Mouse (Mus musculus): ENCODE measurements around the gene Adap2. TPM values are rescaled to one million over a fixed set of nuclear protein-coding genes. Genes with fewer than 3 reads are reported as not detected.
A peak's percentile ranks its signal among the peaks of the same experiment; 100 is the strongest.

Adap2 gene
- 4.2 and 4.3 TPM in 2 replicates for polyA plus RNA-seq (2015; fragmentation: Nextera tagmentation; extraction: Ambion mirVana)

GRCm38 (mm10) chr11:80153857-80154495, at the start of gene Adap2:
Gene Adap2, plus strand, starts transcription at chr11:80154105.
- Histone ChIP-seq H3K4me3 (peak within 1 kb of the TSS; percentile 39), H3K9me3 (no peaks in the 10 kb centered on the region), H3K27me3 (replicated peaks) (peaks cover 44% of the 10 kb centered on the region), H3K27ac (no peak within 1 kb of the TSS), H3K9ac (peak within 1 kb of the TSS; percentile 29), H3K36me3 (replicated peaks) (no peaks in the 10 kb centered on the region), H3K4me2 (peak within 1 kb of the TSS; percentile 56), H3K4me1 (peaks cover 8% of the 10 kb centered on the region; the same call in 1 of the 2 replicates)
- ATAC-seq (replicated peaks): no peak; the same call in 1 of the 2 replicates
- WGBS: 2% methylated on average over 47 of the region's 47 CpGs

GRCm38 (mm10) chr11:80104407-80104806, 49.5 kb upstream of the Adap2 start:
- H3K9ac ChIP-seq: no peak overlapping the region
- ATAC-seq (replicated peaks): no peak
- H3K27ac ChIP-seq: no peak overlapping the region
- H3K4me1 ChIP-seq: no peaks in the 10 kb centered on the region
- 76% methylated on average over 1 of the region's 1 CpGs for WGBS
- H3K9me3 ChIP-seq: no peaks in the 10 kb centered on the region
- H3K4me3 ChIP-seq: no peak overlapping the region
- H3K4me2 ChIP-seq: no peak overlapping the region
- peaks cover 9% of the 10 kb centered on the region for H3K36me3 ChIP-seq (replicated peaks)
- H3K27me3 ChIP-seq (replicated peaks): no peaks in the 10 kb centered on the region

- H3K4me1 ChIP-seq: no peaks in the 10 kb centered on the region
- H3K36me3 ChIP-seq (replicated peaks): peaks cover 21% of the 10 kb centered on the region
- H3K4me2 ChIP-seq: no peak overlapping the region
- no peak overlapping the region for H3K4me3 ChIP-seq
- no peaks in the 10 kb centered on the region for H3K27me3 ChIP-seq (replicated peaks)
- no peak for ATAC-seq (replicated peaks)
- H3K27ac ChIP-seq: no peak overlapping the region
- no peaks in the 10 kb centered on the region for H3K9me3 ChIP-seq
- no peak overlapping the region for H3K9ac ChIP-seq
- WGBS: 80% methylated on average over 1 of the region's 1 CpGs
Observed at GRCm38 (mm10) chr11:80116411-80116810, 37.5 kb upstream of the Adap2 start.

DNA sequence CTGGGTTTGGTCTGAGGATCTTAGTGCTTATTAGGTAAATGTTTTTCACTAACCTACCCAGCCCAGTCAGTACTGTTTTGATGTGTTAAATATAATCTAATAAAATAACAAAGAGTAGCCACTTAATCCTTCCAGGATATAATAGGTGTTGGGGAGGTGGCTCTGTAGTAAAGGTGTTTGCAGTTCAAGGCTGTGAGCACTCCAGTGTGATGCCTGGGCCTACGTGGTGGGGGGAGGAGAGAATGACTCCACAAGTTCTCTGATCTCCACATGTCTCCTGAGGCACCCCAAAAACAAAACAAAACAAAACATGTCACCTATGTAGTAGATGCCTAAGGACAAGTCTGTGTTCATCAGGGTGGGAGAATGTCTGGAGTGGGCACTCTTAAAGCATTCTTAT, 21.9 kb upstream of the Adap2 start:
- no peak overlapping the region for H3K27ac ChIP-seq
- H3K4me1 ChIP-seq: no peaks in the 10 kb centered on the region
- 66% methylated on average over 1 of the region's 1 CpGs for WGBS
- no peak overlapping the region for H3K4me2 ChIP-seq
- no peaks in the 10 kb centered on the region for H3K9me3 ChIP-seq
- no peak overlapping the region for H3K9ac ChIP-seq
- no peak for ATAC-seq (replicated peaks)
- no peak overlapping the region for H3K4me3 ChIP-seq
- no peaks in the 10 kb centered on the region for H3K27me3 ChIP-seq (replicated peaks)
- H3K36me3 ChIP-seq (replicated peaks): peaks cover 20% of the 10 kb centered on the region

GRCm38 (mm10) chr11:80134744-80135143, 19.2 kb upstream of the Adap2 start:
- WGBS: 76% methylated on average over 4 of the region's 4 CpGs
- Histone ChIP-seq H3K4me3 (no peak overlapping the region), H3K36me3 (replicated peaks) (peaks cover 17% of the 10 kb centered on the region), H3K9ac (no peak overlapping the region), H3K27me3 (replicated peaks) (no peaks in the 10 kb centered on the region), H3K4me2 (no peak overlapping the region), H3K4me1 (peaks cover 3% of the 10 kb centered on the region; the same call in 1 of the 2 replicates), H3K9me3 (no peaks in the 10 kb centered on the region), H3K27ac (no peak overlapping the region)
- ATAC-seq (replicated peaks): no peak

GRCm38 (mm10) chr11:80135954-80136683, 17.8 kb upstream of the Adap2 start:
- H3K4me2 ChIP-seq: no peak overlapping the region
- peaks cover 8% of the 10 kb centered on the region for H3K4me1 ChIP-seq
- no peaks in the 10 kb centered on the region for H3K9me3 ChIP-seq
- H3K4me3 ChIP-seq: no peak overlapping the region
- ATAC-seq (replicated peaks): no peak
- peaks cover 20% of the 10 kb centered on the region for H3K36me3 ChIP-seq (replicated peaks)
- no peak overlapping the region for H3K9ac ChIP-seq
- no peak overlapping the region for H3K27ac ChIP-seq
- H3K27me3 ChIP-seq (replicated peaks): no peaks in the 10 kb centered on the region
- 86% methylated on average over 11 of the region's 11 CpGs for WGBS

DNA sequence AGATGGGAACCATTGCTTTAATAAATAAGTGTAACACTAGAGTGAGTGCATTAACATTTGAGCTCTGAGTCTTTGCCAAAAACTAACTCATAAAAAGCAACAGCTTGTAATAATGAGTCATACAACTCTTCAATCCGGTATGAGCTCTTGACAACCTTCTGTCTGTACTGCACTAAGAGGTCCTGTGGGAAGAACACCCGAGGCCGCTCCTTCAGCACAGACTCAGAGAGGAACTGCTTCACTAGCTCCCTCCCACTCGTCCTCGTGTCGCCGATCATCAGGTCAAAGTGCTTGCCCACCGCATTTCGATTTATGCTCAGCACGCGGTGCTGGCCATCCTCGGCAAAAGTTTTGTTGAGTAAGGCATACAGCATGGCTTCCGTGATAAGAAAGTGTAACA, 17.1 kb upstream of the Adap2 start:
- no peak overlapping the region for H3K27ac ChIP-seq
- H3K4me1 ChIP-seq: peaks cover 11% of the 10 kb centered on the region
- H3K9me3 ChIP-seq: no peaks in the 10 kb centered on the region
- 92% methylated on average over 13 of the region's 13 CpGs for WGBS
- no peak overlapping the region for H3K4me2 ChIP-seq
- H3K4me3 ChIP-seq: no peak overlapping the region
- ATAC-seq (replicated peaks): no peak
- H3K9ac ChIP-seq: no peak overlapping the region
- peaks cover 20% of the 10 kb centered on the region for H3K36me3 ChIP-seq (replicated peaks)
- no peaks in the 10 kb centered on the region for H3K27me3 ChIP-seq (replicated peaks)

- Histone ChIP-seq H3K4me3 (no peak overlapping the region), H3K9me3 (no peaks in the 10 kb centered on the region), H3K36me3 (replicated peaks) (peaks cover 12% of the 10 kb centered on the region), H3K27me3 (replicated peaks) (no peaks in the 10 kb centered on the region), H3K4me2 (no peak overlapping the region), H3K27ac (no peak overlapping the region), H3K4me1 (peaks cover 15% of the 10 kb centered on the region), H3K9ac (no peak overlapping the region)
- ATAC-seq (replicated peaks): no peak
- WGBS: 93% methylated on average over 5 of the region's 5 CpGs
Observed at GRCm38 (mm10) chr11:80137773-80138172, 16.1 kb upstream of the Adap2 start.

DNA sequence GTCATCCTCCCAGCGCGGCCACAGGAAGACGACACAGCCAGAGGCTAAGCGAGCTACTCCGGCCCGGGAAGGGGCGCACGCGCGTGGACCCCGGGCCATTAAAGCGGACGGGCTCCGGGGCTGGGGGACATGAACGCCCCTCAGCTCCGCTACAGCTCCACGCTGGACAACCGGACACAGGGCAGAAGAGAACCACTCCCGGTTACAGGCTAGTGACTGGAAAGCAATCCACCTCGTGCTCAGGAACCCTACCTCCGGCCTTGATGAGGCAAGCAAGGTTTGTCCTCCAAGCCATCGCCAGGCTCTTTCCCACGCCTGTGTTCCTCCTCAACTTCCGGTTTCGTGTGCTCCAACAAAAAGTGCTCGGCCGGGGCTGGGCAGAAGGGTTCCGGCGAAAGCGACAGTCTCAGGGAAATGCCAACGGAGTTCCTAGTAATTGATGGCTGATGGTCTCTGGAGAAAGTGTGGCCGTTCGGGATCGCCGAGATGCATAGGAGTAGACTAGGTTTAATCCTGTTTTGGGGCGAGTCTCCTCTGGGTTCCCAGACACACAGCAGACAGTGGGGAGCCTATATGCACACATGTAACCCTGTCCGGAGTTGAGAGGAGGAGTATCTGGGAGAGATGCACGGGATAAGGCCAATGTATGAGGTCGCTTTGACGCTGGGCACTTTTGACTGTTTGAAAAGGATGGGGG, 11.9 kb upstream of the Adap2 start, which contains the start of gene Tefm:
Gene Tefm (minus strand): TSS at position 351 of the 697 bp plus-strand sequence.
- peak within 1 kb of the TSS; percentile 83 for H3K9ac ChIP-seq
- ATAC-seq (replicated peaks): peak; percentile 96
- no peaks in the 10 kb centered on the region for H3K9me3 ChIP-seq
- H3K36me3 ChIP-seq (replicated peaks): 0 out of 2 replicates have a peak, but pooled peaks cover 2% of the 10 kb centered on the region
- WGBS: under 1% methylated on average over 40 of the region's 40 CpGs
- H3K27me3 ChIP-seq (replicated peaks): no peaks in the 10 kb centered on the region
- H3K4me3 ChIP-seq: peak within 1 kb of the TSS; percentile 83
- H3K4me2 ChIP-seq: peak within 1 kb of the TSS; percentile 56
- peak within 1 kb of the TSS; percentile 92 for H3K27ac ChIP-seq
- H3K4me1 ChIP-seq: peaks cover 21% of the 10 kb centered on the region

DNA sequence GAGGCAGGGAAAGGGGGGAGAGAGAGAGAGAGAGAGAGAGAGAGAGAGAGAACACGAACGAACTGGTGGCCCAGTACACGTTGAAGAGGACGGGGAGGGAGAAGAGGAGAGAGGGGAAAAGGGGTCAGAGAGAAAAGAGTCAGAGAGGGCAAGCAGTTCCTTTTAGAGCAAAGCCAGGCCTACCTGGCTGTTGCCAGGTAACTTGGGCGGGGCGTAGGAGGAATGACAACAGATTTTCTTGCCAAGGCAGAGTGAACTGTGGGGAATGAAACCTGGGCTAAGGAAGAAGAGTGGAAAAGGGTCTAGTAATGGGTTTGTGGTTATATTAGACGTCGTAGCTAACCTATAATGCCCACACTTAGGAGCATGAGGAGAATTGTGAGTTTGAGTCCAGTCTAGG, 11.0 kb upstream of the Adap2 start:
- WGBS: 46% methylated on average over 8 of the region's 8 CpGs
- Histone ChIP-seq H3K4me1 (peaks cover 21% of the 10 kb centered on the region), H3K9ac (no peak overlapping the region; the same call in 1 of the 2 replicates), H3K9me3 (no peaks in the 10 kb centered on the region), H3K36me3 (replicated peaks) (0 out of 2 replicates have a peak, but pooled peaks cover 2% of the 10 kb centered on the region), H3K4me3 (peak overlapping the region; percentile 83), H3K4me2 (peak overlapping the region; percentile 56), H3K27ac (no peak overlapping the region), H3K27me3 (replicated peaks) (no peaks in the 10 kb centered on the region)
- ATAC-seq (replicated peaks): no peak

DNA sequence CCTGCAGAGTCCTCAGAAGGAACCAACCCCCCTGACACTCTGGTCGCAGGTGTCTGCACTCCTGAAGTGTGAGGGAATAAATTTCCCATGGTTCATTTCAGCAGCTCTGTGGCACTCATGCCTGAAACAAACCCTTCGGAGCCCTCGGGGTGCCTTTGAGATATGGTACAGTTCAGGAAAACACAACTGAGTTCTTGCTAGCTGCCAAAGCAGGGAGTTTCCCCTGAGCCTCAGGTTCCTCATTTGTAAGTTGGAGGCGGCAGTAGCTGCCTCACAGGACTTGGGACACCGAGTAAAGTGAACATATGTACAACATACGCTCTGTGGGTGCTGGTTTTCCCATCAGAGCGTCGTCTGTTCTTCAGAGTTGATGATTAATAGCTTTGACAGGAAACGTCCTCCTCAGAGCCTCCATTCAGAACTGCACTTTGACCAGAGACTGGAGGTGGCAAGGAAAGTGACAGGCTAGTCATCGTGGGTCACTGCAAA, 8.1 kb upstream of the Adap2 start:
- Histone ChIP-seq H3K27ac (no peak overlapping the region), H3K27me3 (replicated peaks) (no peaks in the 10 kb centered on the region), H3K9ac (no peak overlapping the region), H3K9me3 (no peaks in the 10 kb centered on the region), H3K4me2 (no peak overlapping the region), H3K36me3 (replicated peaks) (no peaks in the 10 kb centered on the region), H3K4me1 (peaks cover 15% of the 10 kb centered on the region), H3K4me3 (no peak overlapping the region)
- whole genome bisulfite sequencing: 75% methylated on average over 10 of the region's 10 CpGs
- no peak for ATAC-seq (replicated peaks)

DNA sequence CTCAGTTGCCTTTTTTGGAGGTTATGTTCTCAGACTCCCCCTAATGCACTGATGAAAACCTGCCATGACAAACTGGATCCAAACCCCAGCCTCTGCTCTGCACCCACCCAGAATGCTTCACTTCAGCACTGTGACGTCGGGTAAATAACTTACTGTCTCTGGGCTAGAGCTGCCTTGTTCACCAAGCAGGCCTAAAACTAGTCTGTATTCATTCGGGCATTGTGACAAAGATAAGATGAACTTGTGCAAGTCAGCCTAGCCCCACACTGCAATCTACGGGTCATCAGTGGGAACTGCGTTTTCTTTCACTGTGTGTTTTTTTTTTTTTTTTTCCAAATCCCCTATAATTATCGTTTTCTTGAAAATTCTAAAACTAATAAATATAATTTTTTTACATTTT, 6.2 kb upstream of the Adap2 start:
- 77% methylated on average over 6 of the region's 6 CpGs for WGBS
- Histone ChIP-seq H3K9me3 (no peaks in the 10 kb centered on the region), H3K4me2 (no peak overlapping the region), H3K9ac (no peak overlapping the region), H3K36me3 (replicated peaks) (no peaks in the 10 kb centered on the region), H3K4me3 (no peak overlapping the region), H3K27me3 (replicated peaks) (peaks cover 7% of the 10 kb centered on the region), H3K4me1 (peaks cover 5% of the 10 kb centered on the region), H3K27ac (no peak overlapping the region)
- no peak for ATAC-seq (replicated peaks)

Data from midbrain, embryonic 15.5 days (tissue).